Mouse (Mus musculus): Measurements from ENCODE around the gene Ephx1.

DNA sequence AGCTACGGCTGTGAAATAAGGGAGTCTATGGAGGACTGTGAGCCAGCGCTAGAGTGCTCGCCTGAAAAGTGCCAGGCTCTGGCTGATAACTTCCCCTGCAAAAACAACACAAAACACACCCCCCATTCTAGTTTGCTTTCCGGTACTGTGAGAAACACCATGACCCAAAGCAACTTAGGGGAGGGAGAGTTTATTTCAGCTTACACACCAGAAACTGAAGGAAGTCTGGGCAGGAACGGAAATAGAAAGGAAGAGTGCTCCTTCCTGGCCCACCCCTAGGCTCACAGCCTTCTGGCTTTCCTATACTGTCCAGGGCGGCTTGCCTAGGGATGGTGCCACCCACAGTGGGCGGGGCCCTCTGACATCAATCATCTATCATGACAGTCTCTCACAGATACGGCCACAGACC lies 63.7 kb downstream of the Ephx1 start:
- TF ChIP-seq CTCF (IDR thresholded peaks at IDR 0.05; ENCODE audit: low read depth, low read length), result no peak
- TF ChIP-seq GATA1 (IDR thresholded peaks at IDR 0.05; ENCODE audit: borderline replicate concordance, low read length), result no peak
